ENCODE assay signal across 13 mouse cellular contexts in the genomic region with DNA sequence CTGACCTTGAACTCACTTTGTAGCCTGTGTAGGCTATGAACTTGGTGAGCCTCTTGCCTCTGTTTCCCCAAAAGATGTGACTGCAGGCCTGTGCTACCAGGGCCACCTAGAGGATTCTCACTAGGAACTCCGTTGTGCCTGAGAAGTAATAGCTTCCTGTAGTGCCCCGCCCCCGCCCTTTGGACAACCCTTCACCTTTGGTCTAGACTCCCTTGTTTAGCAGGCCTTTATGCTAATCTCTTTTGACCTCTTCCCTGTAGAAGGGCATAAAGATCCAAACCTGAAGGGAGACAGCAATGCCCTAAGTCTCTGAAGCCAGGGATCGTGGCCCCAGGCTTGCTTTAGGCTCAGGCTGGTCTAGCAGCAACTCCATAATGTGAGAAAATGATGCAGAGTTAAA. TPM values are rescaled to one million over a fixed set of nuclear protein-coding genes. Genes with fewer than 3 reads are reported as not detected.
"Had no signal": no experiment of that assay in that cellular context is flagged by ENCODE, and none has a peak within 500 bp of the region (broad histone marks: within the 10 kb centered on the region; RNA-seq: fewer than 3 reads in every experiment).

No protein-coding gene starts in this region.

- H3K27me3 ChIP-seq: limb, embryonic 15.5 days; neural tube, embryonic 12.5 days; stomach, embryonic 15.5 days had no signal

- H3K9me3 ChIP-seq: limb, embryonic 15.5 days; neural tube, embryonic 12.5 days; stomach, embryonic 15.5 days had no signal

- H3K4me3 ChIP-seq: left cerebral cortex, adult 2 months; limb, embryonic 15.5 days; myocyte; neural tube, embryonic 12.5 days; stomach, embryonic 15.5 days had no signal

- H3K4me2 ChIP-seq: limb, embryonic 15.5 days; neural tube, embryonic 12.5 days; stomach, embryonic 15.5 days had no signal

- H3K36me3 ChIP-seq: limb, embryonic 15.5 days; neural tube, embryonic 12.5 days; stomach, embryonic 15.5 days had no signal

- H3K9ac ChIP-seq: limb, embryonic 15.5 days; neural tube, embryonic 12.5 days; stomach, embryonic 15.5 days had no signal

- H3K4me1 ChIP-seq: limb, embryonic 15.5 days; neural tube, embryonic 12.5 days; stomach, embryonic 15.5 days had no signal

- H3K27ac ChIP-seq: left cerebral cortex, adult 2 months; limb, embryonic 15.5 days; neural tube, embryonic 12.5 days; stomach, embryonic 15.5 days had no signal

RNA-seq across cellular contexts. Expression of a gene that starts 5.0 kb away (rescaled TPM):
- total RNA-seq: left cerebral cortex, postnatal 25 days; neutrophil, adult 5-6 weeks had no signal
- polyA plus RNA-seq: inflammation-experienced regulatory T-cells, adult 6 months; limb, embryonic 11.5 days; neural tube, embryonic 12.5 days; spleen, adult 2 months had no signal

RNA-seq across cellular contexts. Expression of a gene that starts 28.9 kb away (rescaled TPM):
- total RNA-seq: layer of hippocampus, postnatal 25 days; left cerebral cortex, adult 2 months; left cerebral cortex, postnatal 25 days; neutrophil, adult 5-6 weeks had no signal
- polyA plus RNA-seq: inflammation-experienced regulatory T-cells, adult 6 months; kidney, adult 2 months; limb, embryonic 11.5 days; limb, embryonic 15.5 days; midbrain, embryonic 14.5 days; myocyte; neural tube, embryonic 12.5 days; spleen, adult 2 months had no signal

RNA-seq across cellular contexts. Expression of a gene that starts 38.3 kb away (rescaled TPM):
- polyA plus RNA-seq: myocyte had no signal
